In the genomic region with DNA sequence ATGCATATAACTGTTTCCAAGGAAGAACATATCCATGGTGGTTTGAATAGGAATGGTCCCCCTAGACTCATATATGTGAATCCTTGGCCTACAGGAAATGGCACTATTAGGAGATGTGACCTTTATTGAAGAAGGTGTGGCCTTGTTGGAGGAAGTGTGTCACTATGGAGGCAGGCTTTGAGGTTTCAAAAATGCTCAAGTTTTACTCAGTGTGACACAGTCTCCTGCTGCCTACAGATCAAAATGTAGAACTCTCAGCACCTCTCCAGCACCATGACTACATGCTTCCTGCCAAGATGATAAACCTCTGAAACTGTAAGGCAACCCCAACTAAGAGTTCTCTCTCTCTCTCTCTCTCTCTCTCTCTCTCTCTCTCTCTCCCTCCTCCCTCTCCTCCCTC, we compare ENCODE assay signal across 21 mouse cellular contexts. TPM values are rescaled to one million over a fixed set of nuclear protein-coding genes. Genes with fewer than 3 reads are reported as not detected.
DNase-seq lines count a peak whose midpoint lies in the region; ATAC-seq lines count a peak whose summit lies in the region.
"Had no signal": no experiment of that assay in that cellular context is flagged by ENCODE, and none has a peak within 500 bp of the region (broad histone marks: within the 10 kb centered on the region; RNA-seq: fewer than 3 reads in every experiment).

No protein-coding gene starts in this region.

- H3K27ac ChIP-seq in forebrain, embryonic 16.5 days (ENCODE audit: low read length): no peak overlapping the region
- H3K27ac ChIP-seq in heart, embryonic 12.5 days (ENCODE audit: poor library complexity, severe bottlenecking): no peak overlapping the region
- H3K27ac ChIP-seq: embryonic facial prominence, embryonic 13.5 days; forebrain, embryonic 12.5 days; heart, embryonic 13.5 days; hindbrain, embryonic 15.5 days; intestine, embryonic 15.5 days had no signal

- no peaks in the 10 kb centered on the region for H3K9me3 ChIP-seq in forebrain, embryonic 16.5 days (ENCODE audit: control insufficient read depth, low read length)
- H3K9me3 ChIP-seq in heart, embryonic 12.5 days (replicated peaks): no peaks in the 10 kb centered on the region
- H3K9me3 ChIP-seq: embryonic facial prominence, embryonic 13.5 days; forebrain, embryonic 12.5 days; heart, embryonic 13.5 days; hindbrain, embryonic 15.5 days; intestine, embryonic 15.5 days had no signal

- H3K4me1 ChIP-seq in forebrain, embryonic 16.5 days (replicated peaks; ENCODE audit: control insufficient read depth, insufficient read depth, low read length): no peaks in the 10 kb centered on the region
- H3K4me1 ChIP-seq in heart, embryonic 12.5 days (replicated peaks): no peaks in the 10 kb centered on the region
- H3K4me1 ChIP-seq: embryonic facial prominence, embryonic 13.5 days; forebrain, embryonic 12.5 days; heart, embryonic 13.5 days; hindbrain, embryonic 15.5 days; intestine, embryonic 15.5 days had no signal

- DNase-seq in spleen, postnatal 36 days (ENCODE audit: low spot score in 2 of 2): peak; percentile 54 to 65
- DNase-seq in spleen, postnatal 4 days (ENCODE audit: low spot score in 2 of 2): no peak
- DNase-seq in induced T-regulatory cell, adult 2 months (ENCODE audit: low read depth): peak; percentile 47
- peak; percentile 23 for DNase-seq in splenic B cell, adult 2 months (ENCODE audit: low read depth, low spot score)
- no peak for DNase-seq in yolk sac, embryonic 10.5 days (ENCODE audit: low spot score)
- DNase-seq: adrenal gland, postnatal 14 days; cerebellum, adult 18-20 months; cerebellum, adult 9-11 months; cerebellum, postnatal 36 days; forebrain, postnatal 0 days; gastrocnemius, postnatal 14 days; heart, postnatal 36 days; kidney, adult 18-20 months had no signal

- no peaks in the 10 kb centered on the region for H3K36me3 ChIP-seq in splenic B cell, adult 2 months (ENCODE audit: control insufficient read depth, insufficient read depth, low read length, poor library complexity, severe bottlenecking)
- no peaks in the 10 kb centered on the region for H3K36me3 ChIP-seq in forebrain, embryonic 16.5 days (ENCODE audit: control insufficient read depth, insufficient read depth)
- no peaks in the 10 kb centered on the region for H3K36me3 ChIP-seq in heart, embryonic 12.5 days
- H3K36me3 ChIP-seq: embryonic facial prominence, embryonic 13.5 days; forebrain, embryonic 12.5 days; heart, embryonic 13.5 days; hindbrain, embryonic 15.5 days; intestine, embryonic 15.5 days had no signal

- no peak overlapping the region for H3K9ac ChIP-seq in forebrain, embryonic 16.5 days (replicated peaks; ENCODE audit: low read depth, low read length)
- no peak overlapping the region for H3K9ac ChIP-seq in heart, embryonic 12.5 days
- H3K9ac ChIP-seq: embryonic facial prominence, embryonic 13.5 days; forebrain, embryonic 12.5 days; forebrain, postnatal 0 days; heart, embryonic 13.5 days; hindbrain, embryonic 15.5 days; intestine, embryonic 15.5 days had no signal

- peak; percentile 85 for ATAC-seq in CD4-positive, CD25-positive, alpha-beta regulatory T cell, adult 4 months
- no peak for ATAC-seq in forebrain, embryonic 16.5 days
- no peak for ATAC-seq in heart, embryonic 12.5 days (ENCODE audit: insufficient number of reproducible peaks, low FRiP score)
- ATAC-seq: forebrain, postnatal 0 days; intestine, embryonic 15.5 days had no signal

- no peak overlapping the region for H3K4me3 ChIP-seq in forebrain, embryonic 16.5 days (replicated peaks; ENCODE audit: low read length)
- no peak overlapping the region for H3K4me3 ChIP-seq in heart, embryonic 12.5 days
- H3K4me3 ChIP-seq: embryonic facial prominence, embryonic 13.5 days; forebrain, embryonic 12.5 days; heart, embryonic 13.5 days; hindbrain, embryonic 15.5 days; intestine, embryonic 15.5 days had no signal

- H3K4me2 ChIP-seq in forebrain, embryonic 16.5 days (ENCODE audit: low read length): no peak overlapping the region
- no peak overlapping the region for H3K4me2 ChIP-seq in heart, embryonic 12.5 days
- H3K4me2 ChIP-seq: embryonic facial prominence, embryonic 13.5 days; forebrain, embryonic 12.5 days; heart, embryonic 13.5 days; hindbrain, embryonic 15.5 days; intestine, embryonic 15.5 days had no signal

- H3K27me3 ChIP-seq in splenic B cell, adult 2 months (ENCODE audit: control insufficient read depth, insufficient read depth, low read length, poor library complexity, severe bottlenecking): no peaks in the 10 kb centered on the region
- no peaks in the 10 kb centered on the region for H3K27me3 ChIP-seq in forebrain, embryonic 16.5 days (replicated peaks; ENCODE audit: control insufficient read depth, insufficient read depth, low read length)
- no peaks in the 10 kb centered on the region for H3K27me3 ChIP-seq in heart, embryonic 12.5 days (replicated peaks)
- H3K27me3 ChIP-seq: embryonic facial prominence, embryonic 13.5 days; forebrain, embryonic 12.5 days; heart, embryonic 13.5 days; hindbrain, embryonic 15.5 days; intestine, embryonic 15.5 days had no signal

RNA-seq across cellular contexts. Expression of gene Abi1, which starts 8.0 kb away (rescaled TPM):
- polyA plus RNA-seq in CD4-positive, CD25-positive, alpha-beta regulatory T cell, adult 4 months (2017; shearing (Covaris generic)): 100 to 1,000 TPM; 208 to 259 TPM
- polyA plus RNA-seq in forebrain, embryonic 16.5 days (2015; fragmentation: Nextera tagmentation; extraction: Ambion mirVana): 65.3 and 66.9 TPM in 2 replicates
- 33.9 and 37.0 TPM in 2 replicates for polyA plus RNA-seq in heart, embryonic 12.5 days (2016; fragmentation: Nextera tagmentation; extraction: Ambion mirVana)

RNA-seq across cellular contexts. Expression of gene Acbd5, which starts 20.0 kb away (rescaled TPM):
- polyA plus RNA-seq in CD4-positive, CD25-positive, alpha-beta regulatory T cell, adult 4 months (2017; shearing (Covaris generic)): 10 to 100 TPM; 61.5 to 85.5 TPM
- 81.7 and 83.2 TPM in 2 replicates for polyA plus RNA-seq in forebrain, embryonic 16.5 days (2015; fragmentation: Nextera tagmentation; extraction: Ambion mirVana)
- polyA plus RNA-seq in heart, embryonic 12.5 days (2016; fragmentation: Nextera tagmentation; extraction: Ambion mirVana): 32.7 and 33.7 TPM in 2 replicates

Comparison
In these comparisons a context has a peak if more than half of its experiments do, and no peak if none do; other contexts are left out.
1. DNase-seq: peak in spleen, postnatal 36 days (2 of 2), induced T-regulatory cell, adult 2 months (single experiment) and splenic B cell, adult 2 months (single experiment); none in spleen, postnatal 4 days (0 of 2) and yolk sac, embryonic 10.5 days (single experiment).